Mouse (Mus musculus) MEL (cell line): Measurements from ENCODE around the gene Ppp1r14b. TPM values are rescaled to one million over a fixed set of nuclear protein-coding genes. Genes with fewer than 3 reads are reported as not detected.

ENCODE experiments used
- DNase-seq: peaks from one replicate; pipeline ENCODE4 v3.0.0; 2011; ENCODE audit warnings: low read depth, low spot score
- H3K27ac ChIP-seq: 2 replicates; pipeline ENCODE4 v1.5.1; 2012; ENCODE audit warnings: low read depth, mild to moderate bottlenecking, control low read depth, low read length, moderate library complexity; ENCODE audit not compliant: control insufficient read depth
- H3K27me3 ChIP-seq, 2 experiments: fragments of 150-350 bp in 1 of 2; sonication (generic) in 1 of 2; 2 replicates each; pipeline ENCODE4 v1.6.1; 2012; ENCODE audit warnings: low read length in 2 of 2, mild to moderate bottlenecking in 2 of 2, improper control_type of control experiment in 1 of 2, moderate library complexity in 1 of 2; ENCODE audit not compliant: insufficient read depth in 2 of 2, control insufficient read depth in 1 of 2
- H3K36me3 ChIP-seq, 2 experiments: 2 replicates each; pipeline ENCODE4 v1.6.1; 2012 to 2014; ENCODE audit warnings: low read length in 2 of 2, improper control_type of control experiment in 1 of 2, inconsistent platforms in 1 of 2, mild to moderate bottlenecking in 1 of 2; ENCODE audit not compliant: insufficient read depth in 2 of 2, control insufficient read depth in 1 of 2
- H3K4me1 ChIP-seq, 2 experiments: fragments of 150-350 bp in 1 of 2; sonication (generic) in 1 of 2; 2 replicates each; pipeline ENCODE4 v1.6.1; 2012; ENCODE audit warnings: low read length in 2 of 2, improper control_type of control experiment in 1 of 2, mild to moderate bottlenecking in 1 of 2; ENCODE audit not compliant: insufficient read depth in 2 of 2, control insufficient read depth in 1 of 2
- H3K4me3 ChIP-seq, 2 experiments: fragments of 150-350 bp in 1 of 2; sonication (generic) in 1 of 2; 2 replicates each; pipeline ENCODE4 v1.5.1; 2012; ENCODE audit warnings: low read depth in 2 of 2, low read length in 2 of 2, mild to moderate bottlenecking in 2 of 2, moderate library complexity in 2 of 2, control low read depth in 1 of 2, improper control_type of control experiment in 1 of 2; ENCODE audit not compliant: control insufficient read depth in 1 of 2, insufficient read depth in 1 of 2
- H3K79me2 ChIP-seq: 2 replicates; pipeline ENCODE4 v1.6.1; 2012; ENCODE audit warnings: mild to moderate bottlenecking, low read length, moderate library complexity; ENCODE audit not compliant: control insufficient read depth, poor library complexity, insufficient read depth
- H3K9ac ChIP-seq: 2 replicates; pipeline ENCODE4 v1.6.1; 2012; ENCODE audit warnings: low read depth, mild to moderate bottlenecking, control low read depth, low read length, moderate library complexity; ENCODE audit not compliant: control insufficient read depth, poor library complexity, severe bottlenecking
- H3K9me3 ChIP-seq: fragments of 150-350 bp; sonication (generic); replicated peaks from 2 replicates; pipeline ENCODE4 v1.6.1; 2012; ENCODE audit warnings: mild to moderate bottlenecking, low read length, improper control_type of control experiment, moderate library complexity; ENCODE audit not compliant: insufficient read depth
- CHD1 ChIP-seq: IDR thresholded peaks from 2 replicates; pipeline ENCODE4 v1.6.1; 2012; ENCODE audit warnings: low read depth, mild to moderate bottlenecking, inconsistent platforms, low read length, improper control_type of control experiment
- CHD2 ChIP-seq: IDR thresholded peaks from 2 replicates; pipeline ENCODE4 v1.6.1; 2011; ENCODE audit warnings: low read length, improper control_type of control experiment
- CTCF ChIP-seq, 3 experiments: IDR thresholded peaks in 2 of 3; conservative IDR thresholded peaks in 1 of 3; 2 replicates each; pipeline ENCODE4 v1.5.1; 2011 to 2012; ENCODE audit warnings: low read length in 3 of 3, low read depth in 2 of 3, mild to moderate bottlenecking in 2 of 3, improper control_type of control experiment in 1 of 3, inconsistent platforms in 1 of 3, mixed read lengths in 1 of 3, moderate library complexity in 1 of 3; ENCODE audit not compliant: control insufficient read depth in 1 of 3, insufficient read depth in 1 of 3, poor library complexity in 1 of 3, severe bottlenecking in 1 of 3
- E2F4 ChIP-seq: IDR thresholded peaks from 2 replicates; pipeline ENCODE4 v1.6.1; 2011; ENCODE audit warnings: low read depth, low read length, improper control_type of control experiment, borderline replicate concordance
- EP300 ChIP-seq, 2 experiments: IDR thresholded peaks; 2 replicates each; pipeline ENCODE4 v1.6.1; 2011; ENCODE audit warnings: improper control_type of control experiment in 2 of 2, low read length in 2 of 2, low read depth in 1 of 2, mild to moderate bottlenecking in 1 of 2
- ETS1 ChIP-seq: IDR thresholded peaks from 2 replicates; pipeline ENCODE4 v1.6.1; 2012; ENCODE audit warnings: low read depth, mild to moderate bottlenecking, inconsistent platforms, low read length, improper control_type of control experiment, moderate library complexity
- GABPA ChIP-seq: IDR thresholded peaks from 2 replicates; pipeline ENCODE4 v1.6.1; 2012; ENCODE audit warnings: low read depth, mild to moderate bottlenecking, inconsistent platforms, low read length, improper control_type of control experiment, moderate library complexity
- HCFC1 ChIP-seq: IDR thresholded peaks from 2 replicates; pipeline ENCODE4 v1.6.1; 2012; ENCODE audit warnings: low read depth, mild to moderate bottlenecking, inconsistent platforms, low read length, improper control_type of control experiment, moderate library complexity
- MAX ChIP-seq: IDR thresholded peaks from 2 replicates; pipeline ENCODE4 v1.6.1; 2011; ENCODE audit warnings: low read length, improper control_type of control experiment
- MAZ ChIP-seq: IDR thresholded peaks from 2 replicates; pipeline ENCODE4 v1.6.1; 2012; ENCODE audit warnings: low read depth, mild to moderate bottlenecking, inconsistent platforms, low read length, improper control_type of control experiment
- MEF2A ChIP-seq: IDR thresholded peaks from 2 replicates; pipeline ENCODE4 v1.6.1; 2014; ENCODE audit warnings: low read depth, mild to moderate bottlenecking, inconsistent platforms, low read length, improper control_type of control experiment; ENCODE audit not compliant: poor library complexity, insufficient replicate concordance, severe bottlenecking; ENCODE audit errors: extremely low read depth
- MXI1 ChIP-seq: IDR thresholded peaks from 2 replicates; pipeline ENCODE4 v1.6.1; 2011; ENCODE audit warnings: mild to moderate bottlenecking, low read depth, low read length, improper control_type of control experiment
- NELFE ChIP-seq: IDR thresholded peaks from 2 replicates; pipeline ENCODE4 v1.6.1; 2011; ENCODE audit warnings: low read depth, low read length, improper control_type of control experiment
- NRF1 ChIP-seq: IDR thresholded peaks from 2 replicates; pipeline ENCODE4 v1.6.1; 2014; ENCODE audit warnings: low read depth, mild to moderate bottlenecking, inconsistent platforms, low read length, improper control_type of control experiment, moderate library complexity; ENCODE audit not compliant: poor library complexity, insufficient read depth, severe bottlenecking
- POLR2A ChIP-seq, 2 experiments: IDR thresholded peaks; 2 replicates each; pipeline ENCODE4 v1.6.1; 2011 to 2012; ENCODE audit warnings: low read length in 2 of 2, mild to moderate bottlenecking in 2 of 2, control low read depth in 1 of 2, improper control_type of control experiment in 1 of 2, low read depth in 1 of 2, moderate library complexity in 1 of 2; ENCODE audit not compliant: control insufficient read depth in 1 of 2, insufficient read depth in 1 of 2, poor library complexity in 1 of 2
- POLR2AphosphoS2 ChIP-seq: IDR thresholded peaks from 2 replicates; pipeline ENCODE4 v1.6.1; 2011; ENCODE audit warnings: low read length, improper control_type of control experiment
- SIN3A ChIP-seq: IDR thresholded peaks from 2 replicates; pipeline ENCODE4 v1.6.1; 2012; ENCODE audit warnings: low read length, improper control_type of control experiment, inconsistent platforms
- TBP ChIP-seq: IDR thresholded peaks from 2 replicates; pipeline ENCODE4 v1.8.0; 2011; ENCODE audit warnings: low read depth, low read length, improper control_type of control experiment
- TCF12 ChIP-seq: IDR thresholded peaks from 2 replicates; pipeline ENCODE4 v1.6.1; 2014; ENCODE audit warnings: low read depth, mild to moderate bottlenecking, inconsistent platforms, low read length, improper control_type of control experiment, moderate library complexity
- UBTF ChIP-seq: IDR thresholded peaks from 2 replicates; pipeline ENCODE4 v1.6.1; 2012; ENCODE audit warnings: low read depth, mild to moderate bottlenecking, inconsistent platforms, low read length, improper control_type of control experiment, moderate library complexity, borderline replicate concordance; ENCODE audit not compliant: insufficient read depth
- ZC3H11A ChIP-seq: IDR thresholded peaks from 2 replicates; pipeline ENCODE4 v1.6.1; 2012; ENCODE audit warnings: low read depth, mild to moderate bottlenecking, inconsistent platforms, low read length, improper control_type of control experiment
- ZMIZ1 ChIP-seq: IDR thresholded peaks from 2 replicates; pipeline ENCODE4 v1.6.1; 2012; ENCODE audit warnings: low read depth, mild to moderate bottlenecking, inconsistent platforms, low read length, improper control_type of control experiment, moderate library complexity
- polyA plus RNA-seq, 2 experiments: library from polyadenylated mRNA; stranded (reverse) in 1 of 2; unstranded in 1 of 2; fragments of >175 nt in 1 of 2; fragments of >200 nt in 1 of 2; gene quantifications; 2 replicates each; pipeline versions ENCODE4 v1.2.1 to v1.2.4; 2012; ENCODE audit warnings: low replicate concordance in 2 of 2, low read depth in 1 of 2; ENCODE audit not compliant: insufficient read length in 2 of 2, insufficient read depth in 1 of 2, missing spikeins in 1 of 2
- total RNA-seq: library from RNA; depleted of rRNA; stranded (reverse); fragments of 300-350 nt; gene quantifications from 2 replicates; pipeline ENCODE4 v1.2.3, GENCODE M21; 2012

Ppp1r14b gene
- total and polyA plus RNA-seq, 3 experiments: 349 to 467 TPM; not detected in 1

DNA sequence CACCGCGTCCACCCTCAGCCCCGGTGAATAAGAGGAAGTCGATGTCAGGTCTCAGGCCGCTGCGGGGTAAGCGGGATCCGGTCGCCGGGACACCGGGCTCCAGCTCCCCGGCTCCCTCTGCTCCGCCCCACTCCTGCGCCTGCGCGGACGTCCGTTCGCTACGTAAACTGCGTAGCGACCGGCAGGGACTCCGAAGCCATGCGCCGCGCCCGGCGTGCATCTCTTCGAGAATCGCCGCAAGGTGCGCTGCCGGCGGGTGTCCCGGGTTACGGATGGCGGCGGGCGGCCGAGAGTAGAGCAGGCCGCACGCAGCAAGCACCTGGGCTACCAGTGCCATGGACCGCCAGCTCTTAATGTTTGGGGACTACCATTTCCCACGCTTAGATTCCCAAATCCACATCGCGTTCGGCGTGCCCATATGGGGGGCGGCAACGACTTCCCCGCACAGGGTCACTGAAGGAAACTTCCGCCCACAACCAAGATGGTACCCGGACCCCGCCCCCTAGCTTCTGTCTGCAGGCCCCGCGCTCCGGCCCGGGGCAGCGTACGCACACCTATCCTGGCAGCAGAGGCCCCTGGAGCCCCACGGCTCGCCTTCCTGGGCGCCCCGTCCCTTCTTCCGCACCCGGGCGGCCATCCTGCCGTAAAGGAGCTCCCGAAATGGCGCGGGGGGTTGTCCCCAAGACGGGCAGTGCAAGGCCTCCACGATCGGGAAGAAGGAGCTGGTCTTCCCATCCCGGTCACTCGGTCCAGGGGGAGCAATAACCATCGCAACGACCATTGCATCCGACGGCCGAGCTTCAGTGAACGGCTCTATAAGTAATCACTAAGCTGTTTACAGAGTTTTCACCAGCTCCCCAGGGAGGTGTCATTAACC, 33.2 kb upstream of the Ppp1r14b start, which contains the start of gene Bad (continued):
- TF ChIP-seq CTCF (IDR thresholded peaks at IDR 0.05 in 2 of 3, conservative IDR thresholded peaks at IDR 0.05 in 1 of 3; ENCODE audit: control insufficient read depth in 1 of 3, insufficient read depth in 1 of 3, low read depth in 2 of 3, low read length in 3 of 3, poor library complexity in 1 of 3, severe bottlenecking in 1 of 3): no peak
- no peak for TF ChIP-seq TBP
- no peak for TF ChIP-seq TCF12
- TF ChIP-seq CHD1: no peak
- no peak for TF ChIP-seq E2F4
- no peak for TF ChIP-seq ZC3H11A
- TF ChIP-seq GABPA: no peak
- no peak for TF ChIP-seq CHD2
- TF ChIP-seq MEF2A: no peak
- TF ChIP-seq UBTF: no peak
- 0 out of 2 replicates have a peak, but pooled peaks have one; percentile 47 for TF ChIP-seq MAZ

DNA sequence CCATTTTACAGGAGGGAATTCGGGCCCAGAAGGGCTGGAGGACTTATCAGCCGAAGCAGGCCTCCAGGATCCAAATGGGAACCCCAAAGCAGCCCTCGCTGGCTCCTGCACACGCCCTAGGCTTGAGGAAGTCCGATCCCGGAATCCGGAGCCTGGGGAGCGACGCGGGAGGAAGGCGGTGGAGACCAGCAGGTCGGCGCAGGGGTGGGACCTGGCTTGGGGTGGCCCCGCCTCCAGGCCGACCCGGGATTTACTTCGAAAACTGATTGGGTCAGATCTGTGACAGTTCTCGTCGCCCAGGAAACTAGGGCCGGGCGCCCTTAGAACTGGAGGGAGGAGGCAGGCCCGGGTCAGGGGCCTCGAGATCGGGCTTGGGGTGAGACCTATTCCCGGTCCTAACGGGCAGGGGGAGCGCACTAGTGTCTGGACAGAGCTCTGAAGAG, 32.5 kb upstream of the Ppp1r14b start, which contains the start of gene Gpr137:
TSS of gene Gpr137 (minus strand) at position 232 of the 443 bp plus-strand sequence.
- H3K4me1 ChIP-seq: peaks cover 0 to 10% of the 10 kb centered on the region in 2 experiments; a peak in 2 of 4 replicates
- H3K36me3 ChIP-seq: peaks cover 0 to 2% of the 10 kb centered on the region in 2 experiments; a peak in 1 of 4 replicates
- peaks cover 8% of the 10 kb centered on the region; the same call in 1 of the 2 replicates for H3K79me2 ChIP-seq
- peak within 1 kb of the TSS; percentile 92 for H3K9ac ChIP-seq
- peak within 1 kb of the TSS; percentile 72 to 78 for H3K4me3 ChIP-seq
- DNase-seq: peak; percentile 96
- no peaks in the 10 kb centered on the region for H3K27me3 ChIP-seq
- TF ChIP-seq EP300 (IDR thresholded peaks at IDR 0.05; ENCODE audit: low read depth in 1 of 2, low read length in 2 of 2): no peak
- TF ChIP-seq POLR2AphosphoS2: peak; percentile 90
- peak; percentile 77 for TF ChIP-seq NELFE
- no peak for TF ChIP-seq CHD1
- peak; percentile 27; the same call in 1 of the 2 replicates for TF ChIP-seq NRF1
- no peak; the same call in 1 of the 2 replicates for TF ChIP-seq MAZ
- peak; percentile 75 for TF ChIP-seq ZMIZ1
- TF ChIP-seq MAX: no peak; the same call in 1 of the 2 replicates
- peak; percentile 39; the same call in 1 of the 2 replicates for TF ChIP-seq TCF12
- TF ChIP-seq HCFC1: peak; percentile 72
- no peak for TF ChIP-seq UBTF
- TF ChIP-seq ETS1: 0 out of 2 replicates have a peak, but pooled peaks have one; percentile 3
- TF ChIP-seq POLR2A (IDR thresholded peaks at IDR 0.05; ENCODE audit: control insufficient read depth in 1 of 2, insufficient read depth in 1 of 2, low read depth in 1 of 2, low read length in 2 of 2, poor library complexity in 1 of 2): peak; percentile 36 to 88; a peak in 2 of 4 replicates
- peak; percentile 64 for TF ChIP-seq SIN3A
- 0 out of 2 replicates have a peak, but pooled peaks have one; percentile 60 for TF ChIP-seq MXI1
- TF ChIP-seq, all 39 proteins: peak for 10
- Histone ChIP-seq H3K9me3 (no peaks in the 10 kb centered on the region), H3K27ac (peak within 1 kb of the TSS; percentile 75)
